Mouse (Mus musculus) layer of hippocampus, adult 2 months (tissue): ENCODE measurements at regions not wholly inside any gene's neighbourhood (a gene's known extent, or its start where the extent isn't known, plus 50 kb on each side); places are given as distances from the start of the nearest gene placed in this dataset.

ENCODE experiments used
- DNase-seq, 2 experiments: peaks; one replicate each; pipeline ENCODE4 v3.0.0; 2022; ENCODE audit warnings: low spot score in 2 of 2
- H3K27ac ChIP-seq: fragments of 200-600 bp; 2 replicates; pipeline ENCODE4 v1.8.1; 2022
- H3K4me3 ChIP-seq: fragments of 200-600 bp; 2 replicates; pipeline ENCODE4 v1.8.1; 2022; ENCODE audit warnings: mild to moderate bottlenecking
- CTCF ChIP-seq: fragments of 200-600 bp; conservative IDR thresholded peaks from 2 replicates; pipeline ENCODE4 v1.8.1; 2022; ENCODE audit warnings: antibody characterized with exemption, mild to moderate bottlenecking, moderate library complexity

- Histone ChIP-seq H3K27ac (no peak overlapping the region), H3K4me3 (no peak overlapping the region)
- DNase-seq = no peak
- no peak for TF ChIP-seq CTCF
Measured at GRCm38 (mm10) chr8:6645287-6645957, 1540.3 kb upstream of the Slc10a2 start.

- no peak overlapping the region for H3K27ac ChIP-seq
- H3K4me3 ChIP-seq = no peak overlapping the region
- DNase-seq = no peak
- TF ChIP-seq CTCF = no peak
Measured at GRCm38 (mm10) chr8:6644396-6644795, 1539.2 kb upstream of the Slc10a2 start.

- TF ChIP-seq CTCF = no peak
- H3K27ac ChIP-seq = no peak overlapping the region
- DNase-seq = no peak
- H3K4me3 ChIP-seq = no peak overlapping the region
Measured at GRCm38 (mm10) chr8:6627009-6627557, 1521.9 kb upstream of the Slc10a2 start.

GRCm38 (mm10) chr8:6608891-6609290 is 1503.7 kb upstream of the Slc10a2 start:
- H3K27ac ChIP-seq = no peak overlapping the region
- no peak for DNase-seq
- no peak for TF ChIP-seq CTCF
- H3K4me3 ChIP-seq = no peak overlapping the region

GRCm38 (mm10) chr8:6606854-6607535 is 1501.8 kb upstream of the Slc10a2 start:
- H3K4me3 ChIP-seq = no peak overlapping the region
- peak; percentile 15 to 42 for DNase-seq
- H3K27ac ChIP-seq = no peak overlapping the region
- TF ChIP-seq CTCF = no peak

GRCm38 (mm10) chr8:6604232-6604804 is 1499.2 kb upstream of the Slc10a2 start:
- DNase-seq = peak in 1 of 2 experiments; percentile 47

GRCm38 (mm10) chr8:6590146-6590545 is 1485.0 kb upstream of the Slc10a2 start:
- no peak overlapping the region for H3K27ac ChIP-seq
- no peak for DNase-seq
- H3K4me3 ChIP-seq = no peak overlapping the region
- no peak for TF ChIP-seq CTCF

More at GRCm38 (mm10) chr8:6604232-6604804, 1499.2 kb upstream of the Slc10a2 start:
- H3K27ac ChIP-seq = peak overlapping the region; percentile 37; the same call in 1 of the 2 replicates
- no peak overlapping the region for H3K4me3 ChIP-seq
- TF ChIP-seq CTCF = peak; percentile 57

- TF ChIP-seq CTCF = no peak
- no peak for DNase-seq
- H3K27ac ChIP-seq = no peak overlapping the region
- no peak overlapping the region for H3K4me3 ChIP-seq
Measured at GRCm38 (mm10) chr8:6583337-6584096, 1478.4 kb upstream of the Slc10a2 start.

- H3K4me3 ChIP-seq = no peak overlapping the region
- DNase-seq = no peak
- no peak overlapping the region for H3K27ac ChIP-seq
- no peak for TF ChIP-seq CTCF
Measured at GRCm38 (mm10) chr8:6582732-6583131, 1477.6 kb upstream of the Slc10a2 start.

GRCm38 (mm10) chr8:6577868-6578634 is 1472.9 kb upstream of the Slc10a2 start:
- no peak overlapping the region for H3K27ac ChIP-seq
- no peak overlapping the region for H3K4me3 ChIP-seq
- TF ChIP-seq CTCF = no peak
- no peak for DNase-seq

GRCm38 (mm10) chr8:6575241-6575640 is 1470.1 kb upstream of the Slc10a2 start:
- no peak for DNase-seq
- no peak for TF ChIP-seq CTCF
- no peak overlapping the region for H3K4me3 ChIP-seq

GRCm38 (mm10) chr8:6573492-6573891 is 1468.3 kb upstream of the Slc10a2 start:
- Histone ChIP-seq H3K27ac (no peak overlapping the region), H3K4me3 (no peak overlapping the region)
- no peak for TF ChIP-seq CTCF
- no peak for DNase-seq

More at GRCm38 (mm10) chr8:6575241-6575640, 1470.1 kb upstream of the Slc10a2 start:
- no peak overlapping the region for H3K27ac ChIP-seq
